8 mouse cellular contexts compared by ENCODE assay signal in genomic region chrX:50549713-50550112, GRCm38 (mm10).
DNase-seq lines count a peak whose midpoint lies in the region; ATAC-seq and TF ChIP-seq lines count a peak whose summit lies in the region.

No protein-coding gene starts in this region.

- intact Hi-C loops in heart, postnatal 10 days (cut with DNase I), result loop anchor here (2.0 to 5.0 kb wide), 4 partner anchors 63 to 1202 kb away; no protein-coding TSS in a partner anchor

- no peak overlapping the region for H3K27ac ChIP-seq in limb, embryonic 13.5 days

- no peaks in the 10 kb centered on the region for H3K79me2 ChIP-seq in myocyte (ENCODE audit: control insufficient read depth, insufficient read depth)

- no peak for ATAC-seq in limb, embryonic 13.5 days (ENCODE audit: low FRiP score, low read depth)
- no peak for ATAC-seq in inflammation-experienced regulatory T-cells, adult 6 months

- H3K9ac ChIP-seq in limb, embryonic 13.5 days, result no peak overlapping the region

- 52% methylated on average over 3 of the region's 3 CpGs for WGBS in limb, embryonic 13.5 days

- DNase-seq in adrenal gland, postnatal 14 days, result peak; percentile 83
- DNase-seq in adrenal gland, postnatal 4 days (ENCODE audit: low spot score in 2 of 2), result no peak
- peak; percentile 28 for DNase-seq in 416B (ENCODE audit: low read depth)
- peak; percentile 44 for DNase-seq in embryo, embryonic 11 days
- peak; percentile 10 to 91 for DNase-seq in heart, postnatal 10 days

- no peak overlapping the region for H3ac ChIP-seq in myocyte (ENCODE audit: control insufficient read depth, insufficient read length)

- H3K36me3 ChIP-seq in limb, embryonic 13.5 days, result no peaks in the 10 kb centered on the region
- H3K36me3 ChIP-seq in myocyte (ENCODE audit: control insufficient read depth, insufficient read depth), result no peaks in the 10 kb centered on the region

- H3K27me3 ChIP-seq in limb, embryonic 13.5 days, result no peaks in the 10 kb centered on the region
- H3K27me3 ChIP-seq in myocyte (ENCODE audit: control insufficient read depth, insufficient read depth, insufficient read length), result no peaks in the 10 kb centered on the region

- H3K4me1 ChIP-seq in limb, embryonic 13.5 days, result no peaks in the 10 kb centered on the region

- TF ChIP-seq POLR2A in myocyte (IDR thresholded peaks at IDR 0.05; ENCODE audit: insufficient read length, low read depth), result no peak

- H3K4me3 ChIP-seq in limb, embryonic 13.5 days, result peak overlapping the region; percentile 36
- H3K4me3 ChIP-seq in myocyte, result peak overlapping the region; percentile 30

- no peaks in the 10 kb centered on the region for H3K9me3 ChIP-seq in limb, embryonic 13.5 days

- H3K4me2 ChIP-seq in limb, embryonic 13.5 days (replicated peaks), result peak overlapping the region; percentile 52
- H3K4me2 ChIP-seq in myocyte (ENCODE audit: low read depth), result peak overlapping the region; percentile 75

TF ChIP-seq in myocyte, 11 proteins besides CTCF, POLR2A, EP300 and RAD21:
- TF ChIP-seq CEBPB (IDR thresholded peaks at IDR 0.05; ENCODE audit: insufficient read depth, poor library complexity, severe bottlenecking) (no peak), SRF (IDR thresholded peaks at IDR 0.05; ENCODE audit: control insufficient read depth, insufficient read length, low read depth) (no peak), TCF12 (IDR thresholded peaks at IDR 0.05; ENCODE audit: insufficient read depth, poor library complexity, severe bottlenecking) (no peak), MYOD1 (IDR thresholded peaks at IDR 0.05; ENCODE audit: control insufficient read depth in 1 of 3, insufficient read length in 2 of 3, low read depth in 2 of 3) (no peak), REST (IDR thresholded peaks at IDR 0.05; ENCODE audit: insufficient read depth, insufficient read length) (no peak), MYOG (IDR thresholded peaks at IDR 0.05; ENCODE audit: control insufficient read depth in 1 of 3, insufficient read depth in 1 of 3, insufficient read length in 2 of 3, low read depth in 2 of 3) (no peak), MAX (IDR thresholded peaks at IDR 0.05; ENCODE audit: low read depth) (no peak), POLR2AphosphoS2 (IDR thresholded peaks at IDR 0.05; ENCODE audit: insufficient read length, low read depth) (no peak), TCF3 (IDR thresholded peaks at IDR 0.05; ENCODE audit: insufficient read length, low read depth) (no peak), USF1 (IDR thresholded peaks at IDR 0.05; ENCODE audit: low read depth) (no peak)
TF ChIP-seq in myocyte: peak in this region for 0.

Comparison
In these comparisons a context has a peak if more than half of its experiments do, and no peak if none do; other contexts are left out.
1. DNase-seq: peak in adrenal gland, postnatal 14 days (single experiment), 416B (single experiment), embryo, embryonic 11 days (single experiment) and heart, postnatal 10 days (2 of 2); none in adrenal gland, postnatal 4 days (0 of 2).